Mouse (Mus musculus) limb, embryonic 12.5 days (tissue): ENCODE measurements around the gene Nat14. TPM values are rescaled to one million over a fixed set of nuclear protein-coding genes. Genes with fewer than 3 reads are reported as not detected.

Experiments used
- polyA plus RNA-seq: library from polyadenylated mRNA; unstranded; fragments of >200 nt; fragmentation: Nextera tagmentation; extraction: Ambion mirVana; gene quantifications from 2 replicates; pipeline ENCODE4 v1.2.1, GENCODE M21; 2016

Nat14 gene
- polyA plus RNA-seq, 1 experiment from 2014 or later, result 4.4 TPM

Other genes with a start within 250 kb of the Nat14 start
- gene Hspbp1, start 237.0 kb upstream of the Nat14 start, polyA plus RNA-seq, result 107 and 111 TPM in 2 replicates
- 2.4 and 3.6 TPM in 2 replicates for gene Brsk1, start 231.4 kb upstream of the Nat14 start, polyA plus RNA-seq
- 0.13 and 0.26 TPM in 2 replicates for gene Tmem150b, start 196.8 kb upstream of the Nat14 start, polyA plus RNA-seq
- 67.3 and 73.3 TPM in 2 replicates for gene Kmt5c, start 181.9 kb upstream of the Nat14 start, polyA plus RNA-seq
- gene Cox6b2, start 168.9 kb upstream of the Nat14 start, polyA plus RNA-seq, result 61.5 and 70.0 TPM in 2 replicates
- not detected in 2 replicates for gene Fam71e2, start 150.7 kb upstream of the Nat14 start, polyA plus RNA-seq
- not detected in 2 replicates for gene Il11, start 139.2 kb upstream of the Nat14 start, polyA plus RNA-seq
- gene Tmem190, start 139.1 kb upstream of the Nat14 start, polyA plus RNA-seq, result 0.54 TPM in 1 of 2 replicates, not detected in the other
- 6.5 and 6.8 TPM in 2 replicates for gene Tmem238, start 132.4 kb upstream of the Nat14 start, polyA plus RNA-seq
- gene Rpl28, start 129.2 kb upstream of the Nat14 start, polyA plus RNA-seq, result 396 and 399 TPM in 2 replicates
- 437 and 457 TPM in 2 replicates for gene Ube2s, start 109.4 kb upstream of the Nat14 start, polyA plus RNA-seq
- gene Shisa7, start 77.3 kb upstream of the Nat14 start, polyA plus RNA-seq, result 0.12 and 0.21 TPM in 2 replicates
- 4.2 and 5.2 TPM in 2 replicates for gene Isoc2b, start 51.8 kb upstream of the Nat14 start, polyA plus RNA-seq
- gene Isoc2a, start 44.9 kb upstream of the Nat14 start, polyA plus RNA-seq, result 0.97 and 1.3 TPM in 2 replicates
- not detected in 2 replicates for gene Gm36210, start 15.5 kb upstream of the Nat14 start, polyA plus RNA-seq
- gene Zfp628, start 6.8 kb upstream of the Nat14 start, polyA plus RNA-seq, result 3.6 and 4.2 TPM in 2 replicates
- gene Ssc5d, start 3.8 kb downstream of the Nat14 start, polyA plus RNA-seq, result 2.5 and 3.1 TPM in 2 replicates
- gene Sbk2, start 42.4 kb downstream of the Nat14 start, polyA plus RNA-seq, result 0.29 and 0.51 TPM in 2 replicates
- gene Sbk3, start 49.1 kb downstream of the Nat14 start, polyA plus RNA-seq, result not detected in 2 replicates
- gene Zfp579, start 74.1 kb downstream of the Nat14 start, polyA plus RNA-seq, result 34.0 and 39.9 TPM in 2 replicates
- gene Zfp524, start 92.4 kb downstream of the Nat14 start, polyA plus RNA-seq, result 7.1 and 7.8 TPM in 2 replicates
- 57.9 and 58.9 TPM in 2 replicates for gene Fiz1, start 92.7 kb downstream of the Nat14 start, polyA plus RNA-seq
- 1.2 TPM in 1 of 2 replicates, not detected in the other for gene Gm44973, start 93.5 kb downstream of the Nat14 start, polyA plus RNA-seq
- 7.0 and 8.1 TPM in 2 replicates for gene Zfp865, start 98.3 kb downstream of the Nat14 start, polyA plus RNA-seq
- 27.3 and 27.5 TPM in 2 replicates for gene Ccdc106, start 98.5 kb downstream of the Nat14 start, polyA plus RNA-seq
- not detected in 2 replicates for gene 4632433K11Rik, start 112.1 kb downstream of the Nat14 start, polyA plus RNA-seq
- gene Zfp784, start 116.4 kb downstream of the Nat14 start, polyA plus RNA-seq, result 4.7 and 5.2 TPM in 2 replicates
- 29.3 and 39.6 TPM in 2 replicates for gene Zfp580, start 129.5 kb downstream of the Nat14 start, polyA plus RNA-seq
- 171 and 175 TPM in 2 replicates for gene U2af2, start 140.1 kb downstream of the Nat14 start, polyA plus RNA-seq
- gene Epn1, start 158.2 kb downstream of the Nat14 start, polyA plus RNA-seq, result 62.8 and 67.3 TPM in 2 replicates
- gene Rfpl4, start 194.9 kb downstream of the Nat14 start, polyA plus RNA-seq, result 0.14 TPM in 1 of 2 replicates, not detected in the other
- 0.34 TPM in 1 of 2 replicates, not detected in the other for gene Rasl2-9, start 203.9 kb downstream of the Nat14 start, polyA plus RNA-seq
- gene Vmn1r55, start 227.6 kb downstream of the Nat14 start, polyA plus RNA-seq, result not detected in 2 replicates